Mouse (Mus musculus) ES-E14 (cell line): ENCODE measurements at regions not wholly inside any gene's neighbourhood (a gene's known extent, or its start where the extent isn't known, plus 50 kb on each side); places are given as distances from the start of the nearest gene placed in this dataset.

Experiments
- CHD2 ChIP-seq: IDR thresholded peaks from 2 replicates; pipeline ENCODE4 v1.6.1; 2014; ENCODE audit warnings: mild to moderate bottlenecking, low read depth, low read length, inconsistent platforms
- HCFC1 ChIP-seq: IDR thresholded peaks from 2 replicates; pipeline ENCODE4 v1.6.1; 2012; ENCODE audit warnings: low read length, inconsistent platforms, borderline replicate concordance; ENCODE audit not compliant: insufficient read depth
- MAFK ChIP-seq: IDR thresholded peaks from 2 replicates; pipeline ENCODE4 v1.6.1; 2014; ENCODE audit warnings: mild to moderate bottlenecking, low read depth, low read length, inconsistent platforms; ENCODE audit not compliant: insufficient read depth
- ZC3H11A ChIP-seq: IDR thresholded peaks from 2 replicates; pipeline ENCODE4 v1.6.1; 2012; ENCODE audit warnings: low read depth, mild to moderate bottlenecking, inconsistent platforms, low read length, borderline replicate concordance

GRCm38 (mm10) chr6:22485828-22486518 is 129.9 kb upstream of the Fam3c start:
- TF ChIP-seq ZC3H11A (no peak), HCFC1 (no peak), CHD2 (no peak), MAFK (no peak)
